Mouse (Mus musculus) thymus, postnatal 10 days (tissue): ENCODE measurements at regions not wholly inside any gene's neighbourhood (a gene's known extent, or its start where the extent isn't known, plus 50 kb on each side); places are given as distances from the start of the nearest gene placed in this dataset.

ENCODE experiments used
- DNase-seq, 2 experiments: peaks; one replicate each; pipeline ENCODE4 v3.0.0; 2021; ENCODE audit warnings: low spot score in 2 of 2

GRCm38 (mm10) chr5:128550736-128551135 lies 49.9 kb upstream of the Fzd10 start:
- DNase-seq, result no peak

GRCm38 (mm10) chr5:128549811-128550210 lies 50.8 kb upstream of the Fzd10 start:
- DNase-seq, result no peak

GRCm38 (mm10) chr5:128542049-128542448 lies 58.6 kb upstream of the Fzd10 start:
- no peak for DNase-seq

GRCm38 (mm10) chr5:128538646-128539045 lies 62.0 kb upstream of the Fzd10 start:
- no peak for DNase-seq

- DNase-seq, result no peak
Measured at GRCm38 (mm10) chr5:128537218-128537617, 63.4 kb upstream of the Fzd10 start.

- DNase-seq, result no peak
Measured at GRCm38 (mm10) chr5:128536393-128536792, 64.3 kb upstream of the Fzd10 start.

- no peak for DNase-seq
Measured at GRCm38 (mm10) chr5:128527241-128527640, 73.4 kb upstream of the Fzd10 start.

- DNase-seq, result no peak
Measured at GRCm38 (mm10) chr5:128526432-128526831, 74.2 kb upstream of the Fzd10 start.

GRCm38 (mm10) chr5:128524377-128525280 lies 76.0 kb upstream of the Fzd10 start:
- no peak for DNase-seq

GRCm38 (mm10) chr5:128522667-128523066 lies 78.0 kb upstream of the Fzd10 start:
- DNase-seq, result peak in 1 of 2 experiments; percentile 38

- no peak for DNase-seq
Measured at GRCm38 (mm10) chr5:128517336-128517735, 83.3 kb upstream of the Fzd10 start.

- peak in 1 of 2 experiments; percentile 12 for DNase-seq
Measured at GRCm38 (mm10) chr5:128515343-128515742, 82.5 kb upstream of the Tmem132d start.

- no peak for DNase-seq
Measured at GRCm38 (mm10) chr5:128513261-128513660, 80.4 kb upstream of the Tmem132d start.

GRCm38 (mm10) chr5:128512606-128513005 lies 79.7 kb upstream of the Tmem132d start:
- DNase-seq, result no peak

- DNase-seq, result peak in 1 of 2 experiments; percentile 22
Measured at GRCm38 (mm10) chr5:128504502-128504901, 71.6 kb upstream of the Tmem132d start.

- no peak for DNase-seq
Measured at GRCm38 (mm10) chr5:128499488-128499887, 66.6 kb upstream of the Tmem132d start.

- no peak for DNase-seq
Measured at GRCm38 (mm10) chr5:128499033-128499432, 66.2 kb upstream of the Tmem132d start.

- no peak for DNase-seq
Measured at GRCm38 (mm10) chr5:128492541-128492940, 59.7 kb upstream of the Tmem132d start.

- no peak for DNase-seq
Measured at GRCm38 (mm10) chr5:128491155-128491554, 58.3 kb upstream of the Tmem132d start.

GRCm38 (mm10) chr5:128488872-128489580 lies 56.1 kb upstream of the Tmem132d start:
- DNase-seq, result no peak

GRCm38 (mm10) chr5:128487371-128487770 lies 54.5 kb upstream of the Tmem132d start:
- no peak for DNase-seq

GRCm38 (mm10) chr5:128484116-128484515 lies 51.2 kb upstream of the Tmem132d start:
- no peak for DNase-seq

- no peak for DNase-seq
Measured at GRCm38 (mm10) chr5:128483441-128483810, 50.5 kb upstream of the Tmem132d start.
